Mouse (Mus musculus): ENCODE data around the gene Tctn3.
A peak's percentile ranks its signal among the peaks of the same experiment; 100 is the strongest.

Gene Tctn3

GRCm38 (mm10) chr19:40611830-40612506, at the start of gene Tctn3, which contains the start of gene Entpd1:
Gene Tctn3, minus strand, starts transcription at chr19:40612233.
Gene Entpd1, plus strand, starts transcription at chr19:40612366.
- peak; percentile 93 to 97 for DNase-seq (ENCODE audit: low spot score in 2 of 2)

DNA sequence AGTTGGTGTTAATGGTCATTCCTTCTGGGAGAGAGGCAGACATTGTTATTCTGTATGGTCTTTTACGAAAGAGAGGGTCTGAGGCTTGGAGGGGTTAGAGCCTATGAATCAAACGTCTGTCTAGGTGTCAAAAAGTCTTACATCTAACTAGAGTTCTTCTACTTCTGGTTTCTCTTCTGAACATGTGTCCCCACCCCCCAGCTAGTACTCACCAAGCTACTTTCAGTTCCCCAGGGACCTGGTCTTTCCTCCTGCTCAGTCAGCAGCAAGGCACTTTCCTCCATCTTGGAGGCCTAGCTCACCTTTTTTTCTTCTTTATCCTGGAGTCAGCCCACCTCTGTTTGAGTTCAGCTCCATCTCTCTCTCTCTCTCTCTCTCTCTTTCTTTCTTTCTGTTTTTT, 49.1 kb upstream of the Tctn3 start:
- DNase-seq (ENCODE audit: low spot score in 2 of 2) = no peak

GRCm38 (mm10) chr19:40660510-40660909, 48.5 kb upstream of the Tctn3 start:
- DNase-seq (ENCODE audit: low spot score in 2 of 2) = no peak

GRCm38 (mm10) chr19:40659651-40660478, 47.8 kb upstream of the Tctn3 start:
- DNase-seq (ENCODE audit: low spot score in 2 of 2) = no peak

DNA sequence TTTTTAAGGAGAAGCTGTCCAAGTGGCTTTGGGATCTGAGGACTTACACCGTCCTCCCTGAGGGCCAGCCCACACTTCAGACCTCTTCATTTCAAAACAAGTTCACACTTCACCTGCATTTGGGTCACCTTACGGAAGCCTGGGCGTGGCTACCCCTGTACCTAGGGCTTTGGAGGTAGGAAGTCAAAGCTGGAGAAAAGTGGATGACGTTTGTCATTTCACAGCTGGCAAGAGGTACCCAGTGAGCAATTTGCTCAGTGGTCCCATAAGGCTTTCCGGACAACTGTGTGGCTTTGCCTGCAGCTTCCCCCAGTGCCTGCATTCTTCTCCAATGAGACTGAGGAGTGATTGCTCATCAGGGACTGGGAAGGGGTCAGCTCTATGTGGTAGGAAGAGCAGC, 46.9 kb upstream of the Tctn3 start:
- DNase-seq (ENCODE audit: low spot score in 2 of 2) = no peak

DNA sequence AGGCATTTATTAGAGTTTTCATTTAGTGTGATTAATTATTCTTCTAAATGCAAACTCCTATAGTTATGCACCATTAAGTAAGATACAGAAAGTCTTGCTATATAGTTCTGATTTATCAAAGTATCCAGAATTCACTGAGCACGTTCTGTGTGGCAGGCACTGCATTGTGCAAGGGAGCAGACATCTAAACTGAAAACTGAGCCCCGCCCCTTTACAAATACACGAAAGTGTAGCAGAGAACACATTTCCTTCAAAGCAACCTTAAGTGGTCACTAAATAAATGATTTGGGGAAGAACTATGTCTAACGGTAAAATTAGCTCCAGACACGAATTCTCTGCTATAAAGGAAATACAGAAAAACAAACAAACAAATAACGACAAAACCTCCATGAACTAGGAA, 46.2 kb upstream of the Tctn3 start:
- no peak for DNase-seq (ENCODE audit: low spot score in 2 of 2)

GRCm38 (mm10) chr19:40656207-40656606, 44.2 kb upstream of the Tctn3 start:
- no peak for DNase-seq (ENCODE audit: low spot score in 2 of 2)

DNA sequence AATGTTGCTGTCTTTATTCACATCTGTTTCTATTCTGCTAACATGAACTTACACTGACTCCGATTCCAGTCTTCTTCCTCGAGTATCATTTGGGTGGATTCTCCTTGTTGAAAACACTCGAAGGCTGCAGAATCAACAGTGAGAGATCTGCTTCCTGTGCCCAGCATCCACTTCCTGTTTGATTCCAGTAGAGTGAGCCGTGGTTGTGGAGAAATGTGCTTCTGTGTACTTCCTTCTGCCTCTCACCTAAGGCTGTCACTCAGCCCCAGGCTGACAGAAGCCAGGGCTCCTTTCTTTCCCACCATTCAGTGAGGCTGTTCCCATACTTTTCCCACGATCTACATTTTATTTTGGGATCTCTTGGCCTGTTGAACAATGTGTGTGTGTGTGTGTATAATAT, 38.1 kb upstream of the Tctn3 start:
- no peak for DNase-seq (ENCODE audit: low spot score in 2 of 2)

DNA sequence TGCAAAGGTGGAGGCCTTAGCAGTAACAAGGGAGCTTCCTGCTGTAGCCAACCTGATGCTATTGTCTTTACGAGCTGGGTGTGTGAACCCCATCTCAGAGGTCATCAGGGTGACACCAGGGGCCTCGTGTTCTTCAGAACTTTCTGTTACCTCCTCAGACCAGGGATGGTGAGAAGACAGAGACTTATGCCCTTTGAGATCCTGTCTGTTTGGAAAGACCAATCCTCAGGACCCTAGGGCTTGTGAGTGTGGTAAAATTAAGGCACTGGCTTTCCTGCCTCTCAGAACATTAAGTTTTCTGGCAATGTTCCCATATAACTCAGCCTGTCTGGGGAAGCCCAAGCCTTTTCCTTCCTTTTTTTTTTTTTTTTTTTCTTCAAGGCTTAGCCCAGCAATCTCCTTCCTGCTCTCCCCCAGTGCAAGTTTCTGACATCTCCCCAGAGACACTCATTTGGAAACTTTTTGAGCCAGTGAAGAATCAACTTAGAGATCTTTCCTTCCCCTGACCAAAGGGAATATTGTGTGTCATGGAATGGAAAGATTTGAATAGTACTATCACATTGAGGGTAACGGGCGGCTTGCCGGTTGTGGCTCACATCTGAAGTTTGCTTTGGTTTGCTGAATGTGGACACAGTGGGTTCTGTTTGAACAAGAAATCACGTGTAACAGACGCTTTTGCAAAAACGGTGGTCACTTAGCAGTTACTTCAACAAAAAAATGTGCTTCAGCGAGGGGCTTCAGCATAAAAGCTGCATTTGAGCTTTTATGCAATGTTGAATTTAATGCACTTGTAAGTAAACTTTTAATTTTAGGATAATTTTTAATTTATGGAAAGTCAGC, 35.5 kb upstream of the Tctn3 start:
- no peak for DNase-seq (ENCODE audit: low spot score in 2 of 2)

DNA sequence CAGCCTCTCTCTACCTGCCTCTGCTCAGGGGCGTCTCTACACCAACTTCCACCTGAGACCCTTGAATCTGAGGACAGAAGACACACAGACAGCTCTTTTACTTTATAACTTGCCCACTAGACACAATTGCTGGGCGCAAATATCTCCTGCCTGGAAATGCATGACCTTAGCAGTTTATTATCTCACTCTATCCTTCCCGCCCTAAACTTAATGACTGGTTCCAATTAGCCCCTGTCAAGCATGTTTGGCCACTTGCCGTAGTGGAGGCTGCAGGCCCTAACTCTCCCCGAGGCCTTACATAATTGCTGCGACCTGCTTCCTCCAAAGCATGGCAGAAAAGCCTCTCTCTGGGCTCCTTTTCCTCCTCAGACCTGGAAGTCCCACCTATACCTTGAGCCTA, 34.3 kb upstream of the Tctn3 start:
- no peak for DNase-seq (ENCODE audit: low spot score in 2 of 2)

DNA sequence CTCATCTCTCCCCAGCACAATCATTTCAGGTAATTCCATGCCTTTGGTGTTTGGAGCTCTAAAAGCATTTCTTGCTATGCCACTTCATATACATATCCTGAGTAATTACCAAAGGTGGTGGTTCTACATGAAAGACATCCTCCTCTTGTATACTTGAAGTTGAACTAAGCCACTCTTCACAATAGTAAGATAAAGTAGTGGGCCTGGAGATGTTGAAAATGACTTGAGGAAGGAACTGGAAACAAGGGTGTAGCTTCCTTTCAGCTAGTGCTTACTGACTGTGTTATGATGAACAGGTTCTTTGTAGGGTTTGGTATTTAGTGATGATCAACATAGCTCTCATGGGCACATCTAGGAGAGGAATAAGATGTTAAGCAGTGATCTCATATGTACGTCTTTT, 31.8 kb upstream of the Tctn3 start:
- DNase-seq (ENCODE audit: low spot score in 2 of 2) = no peak

DNA sequence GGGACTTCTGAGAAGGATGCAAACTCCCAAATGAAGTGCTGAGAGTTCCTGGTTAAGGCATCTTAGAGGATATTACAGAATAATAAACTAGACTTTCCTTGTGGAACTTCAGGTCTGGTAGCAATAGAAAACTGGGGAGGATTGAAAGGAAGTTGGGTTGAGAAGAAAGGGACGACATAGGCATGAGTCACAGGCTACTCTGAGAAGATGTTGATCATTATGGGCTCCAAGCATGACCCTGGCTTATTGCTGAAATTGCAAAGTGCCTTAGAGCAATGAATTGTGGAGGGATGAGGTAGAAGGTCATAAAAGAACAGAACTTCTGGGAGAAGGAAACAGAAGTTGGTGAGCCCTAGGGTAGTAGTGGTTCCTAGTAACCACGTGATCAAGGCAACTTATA, 28.8 kb upstream of the Tctn3 start:
- no peak for DNase-seq (ENCODE audit: low spot score in 2 of 2)

DNA sequence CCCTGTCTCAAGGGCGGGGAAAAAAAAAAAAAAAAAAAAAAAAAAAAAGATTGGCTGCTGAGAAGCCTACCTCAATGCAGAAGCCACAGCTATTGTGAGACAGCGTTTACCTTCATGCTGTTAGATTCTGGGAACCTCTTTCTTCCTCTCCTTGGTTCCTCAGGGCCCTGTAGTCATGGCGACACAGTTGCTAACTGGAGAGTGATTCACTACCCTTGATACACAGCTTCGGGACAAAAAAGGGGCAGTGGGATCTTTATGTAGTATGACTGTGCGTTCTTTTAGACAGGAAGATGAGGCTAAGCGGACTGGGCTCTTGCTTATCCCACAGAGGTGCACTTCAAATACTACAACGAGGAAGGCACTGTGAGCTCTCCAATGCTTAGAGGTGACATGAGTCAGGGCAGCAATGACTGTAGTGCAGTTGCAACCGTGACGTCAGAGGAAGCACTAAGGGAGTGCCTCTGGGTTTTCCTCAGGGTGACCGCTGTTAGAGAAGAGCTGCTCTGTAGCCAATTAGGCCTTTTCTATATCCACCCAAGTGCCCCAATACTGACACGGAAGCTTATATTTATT, 27.8 kb upstream of the Tctn3 start:
- no peak for DNase-seq (ENCODE audit: low spot score in 2 of 2)

GRCm38 (mm10) chr19:40638582-40638981, 26.5 kb upstream of the Tctn3 start:
- no peak for DNase-seq (ENCODE audit: low spot score in 2 of 2)

DNA sequence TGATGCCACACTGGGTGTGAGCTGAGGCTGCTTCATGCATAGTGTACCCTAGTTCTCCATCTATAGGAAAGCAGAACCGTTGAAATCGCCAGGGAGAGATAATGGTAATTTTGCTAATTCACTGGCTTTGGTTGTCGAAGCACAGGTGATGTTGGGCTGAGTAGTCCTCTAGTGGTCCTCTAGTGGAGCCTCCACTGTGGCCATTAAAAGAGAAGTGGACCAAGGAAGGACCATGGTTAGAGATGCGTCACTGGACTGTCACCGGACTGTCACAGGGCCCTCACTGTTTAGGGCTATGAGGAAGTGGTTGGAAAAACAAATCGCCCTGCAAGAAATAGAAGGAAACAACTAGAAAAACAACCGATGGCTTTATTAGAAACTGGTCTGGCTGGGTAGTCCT, 25.6 kb upstream of the Tctn3 start:
- DNase-seq (ENCODE audit: low spot score in 2 of 2) = no peak

- DNase-seq (ENCODE audit: low spot score in 2 of 2) = no peak
These were observed 25.1 kb upstream of the Tctn3 start for GRCm38 (mm10) chr19:40637091-40637490.

GRCm38 (mm10) chr19:40633144-40633543, 21.1 kb upstream of the Tctn3 start:
- DNase-seq (ENCODE audit: low spot score in 2 of 2) = no peak

DNA sequence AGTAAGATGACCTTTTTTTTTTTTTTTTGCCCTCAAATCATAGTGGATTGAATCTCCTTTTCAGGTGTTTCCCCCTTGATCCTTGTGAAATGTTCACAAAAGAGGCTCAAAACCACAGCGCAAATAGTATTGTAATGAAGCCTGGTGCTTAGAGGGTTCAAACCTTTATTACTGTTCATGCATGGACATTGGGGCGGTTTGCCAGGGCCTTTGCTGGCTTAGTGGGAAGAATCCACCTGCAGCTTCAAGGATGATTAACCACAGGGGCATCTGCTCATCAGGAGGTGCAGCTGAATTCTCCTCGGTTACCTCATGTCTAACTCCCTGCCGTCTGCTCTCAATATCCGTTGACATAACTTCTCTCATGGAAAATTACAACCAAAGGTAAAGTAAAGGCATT, 20.6 kb upstream of the Tctn3 start:
- DNase-seq (ENCODE audit: low spot score in 2 of 2) = no peak

DNA sequence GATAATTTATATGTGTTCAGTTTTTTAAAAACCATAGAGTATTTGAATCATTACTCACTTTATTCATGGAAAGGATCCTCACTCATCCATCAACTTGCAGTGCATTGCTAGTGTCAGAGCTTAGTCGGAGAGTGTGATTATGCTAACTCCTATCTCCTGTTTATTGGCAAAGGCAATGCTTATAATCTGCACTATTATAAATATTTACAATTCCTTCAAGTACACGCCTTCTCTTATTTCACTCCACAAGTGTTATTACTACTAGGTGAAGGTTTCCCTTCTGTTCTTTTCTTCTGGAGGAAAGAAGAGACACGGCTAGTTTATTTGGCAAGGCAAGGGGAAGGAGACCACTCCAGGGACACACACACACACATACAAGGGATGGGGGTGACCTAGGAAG, 20.2 kb upstream of the Tctn3 start:
- DNase-seq (ENCODE audit: low spot score in 2 of 2) = no peak

- DNase-seq (ENCODE audit: low spot score in 2 of 2) = no peak
These were observed 18.6 kb upstream of the Tctn3 start for GRCm38 (mm10) chr19:40630606-40631005.

DNA sequence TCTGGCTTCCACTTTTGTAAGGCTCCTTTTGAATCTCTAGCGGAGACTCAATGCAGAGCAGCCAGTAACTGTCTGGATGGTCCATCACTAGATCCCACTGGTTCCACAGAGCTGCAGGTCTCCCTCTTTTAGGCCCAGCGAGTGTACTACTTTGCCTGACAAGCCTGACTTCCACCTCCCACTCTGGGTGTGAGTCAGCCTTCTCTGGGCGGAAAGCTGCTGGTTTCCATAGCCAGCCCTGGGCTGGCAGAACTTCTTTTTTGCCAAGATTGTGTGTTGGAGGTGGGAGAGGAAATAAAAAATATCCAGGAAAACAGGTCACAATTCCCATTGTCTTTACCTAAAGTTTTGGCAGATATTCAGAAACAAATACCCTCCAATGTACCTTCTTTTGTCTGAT, 18.1 kb upstream of the Tctn3 start:
- no peak for DNase-seq (ENCODE audit: low spot score in 2 of 2)

GRCm38 (mm10) chr19:40628950-40629349, 16.9 kb upstream of the Tctn3 start:
- DNase-seq (ENCODE audit: low spot score in 2 of 2) = no peak

Measured in urinary bladder, postnatal 4 days (tissue).